Mouse (Mus musculus) intestine, embryonic 16.5 days (tissue): ENCODE measurements around the gene Ldb2. TPM values are rescaled to one million over a fixed set of nuclear protein-coding genes. Genes with fewer than 3 reads are reported as not detected.
A peak's percentile ranks its signal among the peaks of the same experiment; 100 is the strongest.

Source experiments
- ATAC-seq: fragments of 200-750 bp; cut with Nextera tagmentation; 2 replicates; pipeline ENCODE4 v1.8.0; 2017; ENCODE audit warnings: moderate TSS enrichment, moderate library complexity
- H3K27ac ChIP-seq: fragments of 300-500 bp; sonication (generic); 2 replicates; pipeline ENCODE4 v1.5.1; 2014; ENCODE audit warnings: mild to moderate bottlenecking, low read length
- H3K27me3 ChIP-seq: fragments of 300-500 bp; sonication (generic); replicated peaks from 2 replicates; pipeline ENCODE4 v1.6.1; 2014; ENCODE audit warnings: low read length, control low read depth, mixed read lengths; ENCODE audit not compliant: control insufficient read depth, insufficient read depth
- H3K36me3 ChIP-seq: fragments of 300-500 bp; sonication (generic); 2 replicates; pipeline ENCODE4 v1.6.1; 2014; ENCODE audit warnings: low read length, control low read depth; ENCODE audit not compliant: control insufficient read depth, insufficient read depth
- H3K4me1 ChIP-seq: fragments of 300-500 bp; sonication (generic); 2 replicates; pipeline ENCODE4 v1.6.1; 2014; ENCODE audit warnings: low read length, control low read depth, mixed read lengths; ENCODE audit not compliant: control insufficient read depth, insufficient read depth
- H3K4me2 ChIP-seq: fragments of 300-500 bp; sonication (generic); 2 replicates; pipeline ENCODE4 v1.6.1; 2014; ENCODE audit warnings: low read depth, low read length, control low read depth
- H3K4me3 ChIP-seq: fragments of 300-500 bp; sonication (generic); 2 replicates; pipeline ENCODE4 v1.5.1; 2014; ENCODE audit warnings: mild to moderate bottlenecking, low read length
- H3K9ac ChIP-seq: fragments of 300-500 bp; sonication (generic); 2 replicates; pipeline ENCODE4 v1.6.1; 2014; ENCODE audit warnings: low read depth, low read length
- H3K9me3 ChIP-seq: fragments of 300-500 bp; sonication (generic); 2 replicates; pipeline ENCODE4 v1.6.1; 2016; ENCODE audit warnings: low read length, control low read depth; ENCODE audit not compliant: control insufficient read depth
- WGBS: fragments of 180-500 bp; shearing (Covaris S2); extraction: QIAGEN DNeasy Blood & Tissue Kit; methylation state at CpG from one replicate; pipeline ENCODE4 v1.1.7; 2014; 5-methylcytosine and 5-hydroxymethylcytosine counted together
- polyA plus RNA-seq: library from polyadenylated mRNA; unstranded; fragments of >200 nt; fragmentation: Nextera tagmentation; extraction: Ambion mirVana; gene quantifications from 2 replicates; pipeline ENCODE4 v1.2.1, GENCODE M21; 2015

Ldb2 gene
- polyA plus RNA-seq, 1 experiment from 2014 or later: 35.9 TPM

- no peak overlapping the region for H3K9ac ChIP-seq
- no peaks in the 10 kb centered on the region for H3K36me3 ChIP-seq
- no peak overlapping the region for H3K4me3 ChIP-seq
- no peaks in the 10 kb centered on the region for H3K4me1 ChIP-seq
- no peak overlapping the region for H3K4me2 ChIP-seq
- ATAC-seq: no peak
- WGBS: 60% methylated on average over 4 of the region's 4 CpGs
- H3K9me3 ChIP-seq: no peaks in the 10 kb centered on the region
- H3K27me3 ChIP-seq: no peaks in the 10 kb centered on the region
- no peak overlapping the region for H3K27ac ChIP-seq
Measured at GRCm38 (mm10) chr5:44779340-44779739, 20.1 kb downstream of the Ldb2 start.

GRCm38 (mm10) chr5:44768472-44768871, 31.0 kb downstream of the Ldb2 start:
- H3K9me3 ChIP-seq: no peaks in the 10 kb centered on the region
- no peaks in the 10 kb centered on the region for H3K27me3 ChIP-seq
- H3K27ac ChIP-seq: no peak overlapping the region
- H3K36me3 ChIP-seq: no peaks in the 10 kb centered on the region
- H3K9ac ChIP-seq: no peak overlapping the region
- no peak for ATAC-seq
- no peak overlapping the region for H3K4me2 ChIP-seq
- H3K4me3 ChIP-seq: no peak overlapping the region
- H3K4me1 ChIP-seq: no peaks in the 10 kb centered on the region
- WGBS: 79% methylated on average over 8 of the region's 8 CpGs

- WGBS: 82% methylated on average over 7 of the region's 7 CpGs
- no peak for ATAC-seq
- Histone ChIP-seq H3K9ac (no peak overlapping the region), H3K9me3 (no peaks in the 10 kb centered on the region), H3K27ac (no peak overlapping the region), H3K36me3 (no peaks in the 10 kb centered on the region), H3K4me2 (no peak overlapping the region), H3K4me3 (no peak overlapping the region), H3K27me3 (no peaks in the 10 kb centered on the region), H3K4me1 (no peaks in the 10 kb centered on the region)
Measured at GRCm38 (mm10) chr5:44764911-44765310, 34.6 kb downstream of the Ldb2 start.

- no peaks in the 10 kb centered on the region for H3K36me3 ChIP-seq
- H3K9me3 ChIP-seq: no peaks in the 10 kb centered on the region
- 0 out of 2 replicates have a peak, but pooled peaks have one; percentile 36 for ATAC-seq
- H3K9ac ChIP-seq: no peak overlapping the region
- no peak overlapping the region for H3K4me2 ChIP-seq
- H3K4me1 ChIP-seq: no peaks in the 10 kb centered on the region
- no peak overlapping the region for H3K4me3 ChIP-seq
- H3K27me3 ChIP-seq: no peaks in the 10 kb centered on the region
- H3K27ac ChIP-seq: 0 out of 2 replicates have a peak overlapping the region, but pooled peaks have one; percentile 37
- 60% methylated on average over 4 of the region's 4 CpGs for WGBS
Measured at GRCm38 (mm10) chr5:44759178-44759577, 40.3 kb downstream of the Ldb2 start.

- Histone ChIP-seq H3K9ac (no peak overlapping the region), H3K4me2 (no peak overlapping the region), H3K36me3 (no peaks in the 10 kb centered on the region), H3K4me3 (no peak overlapping the region), H3K9me3 (no peaks in the 10 kb centered on the region), H3K4me1 (no peaks in the 10 kb centered on the region), H3K27me3 (no peaks in the 10 kb centered on the region), H3K27ac (no peak overlapping the region)
- no peak for ATAC-seq
- WGBS: 71% methylated on average over 1 of the region's 1 CpGs
Measured at GRCm38 (mm10) chr5:44754156-44754910, 45.1 kb downstream of the Ldb2 start.

GRCm38 (mm10) chr5:44745706-44746105, 53.8 kb downstream of the Ldb2 start:
- H3K9ac ChIP-seq: no peak overlapping the region
- no peaks in the 10 kb centered on the region for H3K9me3 ChIP-seq
- no peak for ATAC-seq
- no peak overlapping the region for H3K4me2 ChIP-seq
- H3K36me3 ChIP-seq: no peaks in the 10 kb centered on the region
- H3K4me3 ChIP-seq: no peak overlapping the region
- WGBS: 86% methylated on average over 1 of the region's 1 CpGs
- no peaks in the 10 kb centered on the region for H3K4me1 ChIP-seq
- no peaks in the 10 kb centered on the region for H3K27me3 ChIP-seq
- no peak overlapping the region for H3K27ac ChIP-seq

- H3K4me2 ChIP-seq: no peak overlapping the region
- H3K4me1 ChIP-seq: no peaks in the 10 kb centered on the region
- no peak for ATAC-seq
- no peaks in the 10 kb centered on the region for H3K36me3 ChIP-seq
- H3K9ac ChIP-seq: no peak overlapping the region
- H3K27ac ChIP-seq: no peak overlapping the region
- no peaks in the 10 kb centered on the region for H3K27me3 ChIP-seq
- WGBS: 79% methylated on average over 3 of the region's 3 CpGs
- no peaks in the 10 kb centered on the region for H3K9me3 ChIP-seq
- H3K4me3 ChIP-seq: no peak overlapping the region
Measured at GRCm38 (mm10) chr5:44736366-44736765, 63.1 kb downstream of the Ldb2 start.

- ATAC-seq: no peak
- H3K4me1 ChIP-seq: no peaks in the 10 kb centered on the region
- 92% methylated on average over 3 of the region's 3 CpGs for WGBS
- no peaks in the 10 kb centered on the region for H3K9me3 ChIP-seq
- H3K9ac ChIP-seq: no peak overlapping the region
- no peaks in the 10 kb centered on the region for H3K27me3 ChIP-seq
- no peak overlapping the region for H3K27ac ChIP-seq
- H3K4me2 ChIP-seq: no peak overlapping the region
- H3K4me3 ChIP-seq: no peak overlapping the region
- H3K36me3 ChIP-seq: no peaks in the 10 kb centered on the region
Measured at GRCm38 (mm10) chr5:44734131-44734723, 65.3 kb downstream of the Ldb2 start.

GRCm38 (mm10) chr5:44729646-44730310, 69.7 kb downstream of the Ldb2 start:
- H3K4me3 ChIP-seq: no peak overlapping the region
- no peaks in the 10 kb centered on the region for H3K9me3 ChIP-seq
- 59% methylated on average over 8 of the region's 8 CpGs for WGBS
- no peak overlapping the region for H3K9ac ChIP-seq
- no peak for ATAC-seq
- H3K36me3 ChIP-seq: no peaks in the 10 kb centered on the region
- H3K4me2 ChIP-seq: no peak overlapping the region
- H3K4me1 ChIP-seq: no peaks in the 10 kb centered on the region
- no peak overlapping the region for H3K27ac ChIP-seq
- no peaks in the 10 kb centered on the region for H3K27me3 ChIP-seq
